Mouse (Mus musculus) stomach, embryonic 16.5 days (tissue): ENCODE measurements around the gene Rad9b. TPM values are rescaled to one million over a fixed set of nuclear protein-coding genes. Genes with fewer than 3 reads are reported as not detected.
"Not testable (repeated sequence)": the region's sequence is repeated elsewhere in the genome, so short reads cannot be mapped to it uniquely, and the experiment has no call there.

Experiments used
- ATAC-seq: fragments of 200-750 bp; cut with Nextera tagmentation; 2 replicates; pipeline ENCODE4 v1.8.0; 2017; ENCODE audit warnings: moderate number of reproducible peaks, moderate TSS enrichment; ENCODE audit not compliant: insufficient read depth, low FRiP score
- H3K27ac ChIP-seq: fragments of 300-500 bp; sonication (generic); 2 replicates; pipeline ENCODE4 v1.5.1; 2014; ENCODE audit warnings: low read length
- H3K27me3 ChIP-seq: fragments of 300-500 bp; sonication (generic); 2 replicates; pipeline ENCODE4 v1.6.1; 2014; ENCODE audit warnings: low read length, control low read depth, mixed read lengths; ENCODE audit not compliant: control insufficient read depth, insufficient read depth
- H3K36me3 ChIP-seq: fragments of 300-500 bp; sonication (generic); 2 replicates; pipeline ENCODE4 v1.6.1; 2014; ENCODE audit warnings: low read length; ENCODE audit not compliant: control insufficient read depth, insufficient read depth
- H3K4me1 ChIP-seq: fragments of 300-500 bp; sonication (generic); 2 replicates; pipeline ENCODE4 v1.6.1; 2014; ENCODE audit warnings: low read length, control low read depth, mixed read lengths; ENCODE audit not compliant: control insufficient read depth, insufficient read depth
- H3K4me2 ChIP-seq: fragments of 300-500 bp; sonication (generic); 2 replicates; pipeline ENCODE4 v1.6.1; 2014; ENCODE audit warnings: low read depth, low read length, mixed read lengths
- H3K4me3 ChIP-seq: fragments of 300-500 bp; sonication (generic); replicated peaks from 2 replicates; pipeline ENCODE4 v1.5.1; 2014; ENCODE audit warnings: mild to moderate bottlenecking, low read length
- H3K9ac ChIP-seq: fragments of 300-500 bp; sonication (generic); 2 replicates; pipeline ENCODE4 v1.6.1; 2014; ENCODE audit warnings: low read length
- H3K9me3 ChIP-seq: fragments of 300-500 bp; sonication (generic); replicated peaks from 2 replicates; pipeline ENCODE4 v1.6.1; 2016; ENCODE audit warnings: low read length, control low read depth; ENCODE audit not compliant: control insufficient read depth
- WGBS: fragments of 180-500 bp; shearing (Covaris S2); extraction: QIAGEN DNeasy Blood & Tissue Kit; methylation state at CpG from one replicate; pipeline ENCODE4 v1.1.7; 2014; 5-methylcytosine and 5-hydroxymethylcytosine counted together
- polyA plus RNA-seq: library from polyadenylated mRNA; unstranded; fragments of >200 nt; fragmentation: Nextera tagmentation; extraction: Ambion mirVana; gene quantifications from 2 replicates; pipeline ENCODE4 v1.2.1, GENCODE M21; 2015

Gene Rad9b
- polyA plus RNA-seq, 1 experiment from 2014 or later, result 10.7 TPM

GRCm38 (mm10) chr5:122319474-122320204, 34.4 kb downstream of the Rad9b start:
- WGBS, result 69% methylated on average over 14 of the region's 14 CpGs
- Histone ChIP-seq H3K9ac (no peak overlapping the region), H3K27ac (peak overlapping the region; percentile 76), H3K36me3 (peaks cover 4% of the 10 kb centered on the region; the same call in 1 of the 2 replicates), H3K4me2 (no peak overlapping the region), H3K9me3 (no peaks in the 10 kb centered on the region), H3K4me3 (no peak overlapping the region), H3K4me1 (peaks cover 14% of the 10 kb centered on the region; the same call in 1 of the 2 replicates), H3K27me3 (no peaks in the 10 kb centered on the region)
- peak; percentile 9 for ATAC-seq

DNA sequence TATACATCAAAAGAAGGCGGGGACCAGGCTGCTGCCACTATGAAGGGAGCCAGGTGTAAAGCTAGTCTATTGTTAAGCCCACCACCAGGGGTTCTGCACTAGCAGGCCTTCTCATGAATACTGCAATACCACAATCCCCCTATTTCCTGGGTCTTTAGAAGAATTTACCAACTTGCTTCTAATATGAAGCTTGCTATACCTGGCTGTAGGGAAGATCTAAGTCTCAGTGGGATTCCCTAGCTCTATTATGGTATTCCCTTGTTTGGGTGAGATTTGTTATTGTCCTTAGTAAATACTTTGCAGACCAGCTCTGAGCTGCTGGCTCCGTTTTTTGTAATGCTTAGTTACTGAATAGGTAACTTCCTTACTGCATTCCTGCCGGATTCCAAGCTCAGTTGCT, 35.1 kb downstream of the Rad9b start:
- H3K36me3 ChIP-seq, H3K4me2 ChIP-seq, ATAC-seq, H3K27me3 ChIP-seq, H3K9ac ChIP-seq, H3K9me3 ChIP-seq, H3K4me3 ChIP-seq: not testable (repeated sequence)
- Histone ChIP-seq H3K4me1 (peaks cover 15% of the 10 kb centered on the region; the same call in 1 of the 2 replicates), H3K27ac (peak overlapping the region; percentile 76; the same call in 1 of the 2 replicates)
- 70% methylated on average over 3 of the region's 3 CpGs for WGBS

GRCm38 (mm10) chr5:122318100-122318499, 35.9 kb downstream of the Rad9b start:
- peaks cover 4% of the 10 kb centered on the region; the same call in 1 of the 2 replicates for H3K36me3 ChIP-seq
- H3K9ac ChIP-seq, result no peak overlapping the region
- 75% methylated on average over 3 of the region's 3 CpGs for WGBS
- no peak for ATAC-seq
- H3K27me3 ChIP-seq, result no peaks in the 10 kb centered on the region
- peaks cover 15% of the 10 kb centered on the region; the same call in 1 of the 2 replicates for H3K4me1 ChIP-seq
- no peak overlapping the region for H3K4me3 ChIP-seq
- H3K9me3 ChIP-seq, result no peaks in the 10 kb centered on the region
- no peak overlapping the region for H3K4me2 ChIP-seq
- peak overlapping the region; percentile 24; the same call in 1 of the 2 replicates for H3K27ac ChIP-seq

DNA sequence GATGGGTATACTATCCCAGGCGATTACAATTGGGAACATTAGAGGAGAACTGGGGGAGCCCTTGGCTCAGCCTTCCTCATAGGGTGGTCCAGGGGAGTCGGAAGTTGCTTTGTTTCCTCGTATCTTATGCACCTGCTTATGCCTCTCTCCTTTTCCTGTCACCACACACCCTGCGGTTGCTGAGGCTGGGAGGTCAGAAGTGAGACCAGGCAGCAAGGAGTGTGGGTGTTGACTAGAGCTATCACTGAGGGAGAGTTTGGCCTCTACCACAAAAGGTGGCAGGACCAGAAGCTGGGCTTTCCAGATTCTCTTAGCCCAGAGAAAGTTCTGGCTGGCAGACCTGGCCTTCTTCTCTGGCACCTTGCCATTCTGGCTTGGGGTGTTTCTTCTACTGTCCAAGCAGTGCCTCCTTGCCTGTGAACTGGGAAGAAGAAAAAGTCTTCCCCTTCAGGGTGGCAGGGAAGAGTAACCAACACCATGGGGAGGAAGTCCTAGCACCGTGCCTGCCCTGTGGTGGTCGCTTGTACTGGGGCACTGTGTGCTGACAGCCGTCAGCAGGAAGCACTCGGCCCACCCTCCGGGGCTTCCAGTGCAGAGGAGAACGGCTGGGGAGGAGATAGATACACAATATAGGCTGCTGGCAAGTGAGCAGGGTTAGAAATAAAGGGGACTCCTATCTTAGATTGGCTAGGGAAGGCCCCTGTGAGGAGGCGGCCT, 36.5 kb downstream of the Rad9b start:
- no peak for ATAC-seq
- peaks cover 4% of the 10 kb centered on the region; the same call in 1 of the 2 replicates for H3K36me3 ChIP-seq
- 71% methylated on average over 11 of the region's 11 CpGs for WGBS

DNA sequence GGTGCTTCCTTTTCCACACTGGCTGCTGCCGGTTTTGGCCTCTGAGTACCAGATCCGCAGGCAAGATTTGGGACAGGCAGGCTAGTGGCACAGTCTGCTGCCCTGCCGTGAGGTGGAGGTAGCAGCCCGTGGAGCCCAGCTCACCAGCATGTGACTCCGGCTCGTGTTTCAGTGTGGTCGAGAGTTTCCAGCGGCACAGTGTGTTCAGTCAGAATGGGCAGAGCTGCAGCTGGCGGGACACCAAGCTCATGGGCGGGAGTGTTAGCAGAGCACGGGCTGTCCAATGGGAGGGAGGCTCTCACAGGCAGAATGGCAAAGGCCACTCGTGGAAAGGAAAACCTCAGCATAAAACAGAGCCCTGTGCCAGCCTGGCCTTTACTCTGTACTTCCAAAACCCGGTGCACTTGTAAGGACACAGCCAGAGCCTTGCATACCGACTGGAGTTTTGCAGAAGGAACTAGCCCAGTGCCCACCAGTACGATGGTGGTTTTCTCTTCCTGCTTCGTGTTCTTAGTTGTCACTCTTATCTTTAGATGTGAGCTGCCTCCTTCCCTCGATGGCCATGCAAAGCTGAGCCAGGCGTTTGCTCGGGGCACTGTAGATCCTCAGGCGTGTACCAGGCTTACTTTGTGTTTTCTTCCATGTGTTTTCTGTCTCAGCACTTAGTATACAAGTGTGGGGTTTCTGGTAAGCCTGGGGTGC, 38.9 kb downstream of the Rad9b start:
- Histone ChIP-seq H3K9me3 (no peaks in the 10 kb centered on the region), H3K4me1 (peaks cover 15% of the 10 kb centered on the region; the same call in 1 of the 2 replicates), H3K27ac (peak overlapping the region; percentile 62), H3K36me3 (peaks cover 2% of the 10 kb centered on the region; the same call in 1 of the 2 replicates), H3K4me3 (no peak overlapping the region), H3K4me2 (no peak overlapping the region), H3K9ac (0 out of 2 replicates have a peak overlapping the region, but pooled peaks have one; percentile 31), H3K27me3 (no peaks in the 10 kb centered on the region)
- peak; percentile 85 for ATAC-seq
- WGBS, result 54% methylated on average over 20 of the region's 20 CpGs

More for the DNA sequence above, 36.5 kb downstream of the Rad9b start:
- Histone ChIP-seq H3K27ac (no peak overlapping the region; the same call in 1 of the 2 replicates), H3K27me3 (no peaks in the 10 kb centered on the region), H3K9me3 (no peaks in the 10 kb centered on the region), H3K9ac (0 out of 2 replicates have a peak overlapping the region, but pooled peaks have one; percentile 7), H3K4me3 (no peak overlapping the region), H3K4me2 (no peak overlapping the region), H3K4me1 (peaks cover 15% of the 10 kb centered on the region; the same call in 1 of the 2 replicates)

- Histone ChIP-seq H3K4me3 (no peak overlapping the region), H3K9ac (no peak overlapping the region), H3K27ac (no peak overlapping the region), H3K4me1 (peaks cover 10% of the 10 kb centered on the region; the same call in 1 of the 2 replicates), H3K4me2 (no peak overlapping the region), H3K27me3 (no peaks in the 10 kb centered on the region), H3K9me3 (no peaks in the 10 kb centered on the region), H3K36me3 (no peaks in the 10 kb centered on the region; the same call in 1 of the 2 replicates)
- ATAC-seq, result no peak
- 91% methylated on average over 17 of the region's 17 CpGs for WGBS
These were observed 40.9 kb downstream of the Rad9b start for GRCm38 (mm10) chr5:122312942-122313684.

- no peaks in the 10 kb centered on the region for H3K27me3 ChIP-seq
- H3K9me3 ChIP-seq, result no peaks in the 10 kb centered on the region
- H3K4me2 ChIP-seq, result no peak overlapping the region
- H3K4me1 ChIP-seq, result peaks cover 10% of the 10 kb centered on the region; the same call in 1 of the 2 replicates
- WGBS, result 82% methylated on average over 4 of the region's 4 CpGs
- H3K27ac ChIP-seq, result no peak overlapping the region
- no peaks in the 10 kb centered on the region; the same call in 1 of the 2 replicates for H3K36me3 ChIP-seq
- no peak for ATAC-seq
- H3K4me3 ChIP-seq, result no peak overlapping the region
- no peak overlapping the region for H3K9ac ChIP-seq
These were observed 41.7 kb downstream of the Rad9b start for GRCm38 (mm10) chr5:122312346-122312745.

- H3K36me3 ChIP-seq, result no peaks in the 10 kb centered on the region
- H3K9ac ChIP-seq, result no peak overlapping the region
- no peaks in the 10 kb centered on the region for H3K27me3 ChIP-seq
- H3K4me1 ChIP-seq, result peaks cover 10% of the 10 kb centered on the region; the same call in 1 of the 2 replicates
- no peak overlapping the region for H3K27ac ChIP-seq
- no peak overlapping the region for H3K4me3 ChIP-seq
- no peak for ATAC-seq
- WGBS, result 67% methylated on average over 7 of the region's 7 CpGs
- H3K9me3 ChIP-seq, result no peaks in the 10 kb centered on the region
- H3K4me2 ChIP-seq, result no peak overlapping the region
These were observed 42.3 kb downstream of the Rad9b start for GRCm38 (mm10) chr5:122311692-122312091.
